Mouse (Mus musculus) embryonic facial prominence, embryonic 11.5 days (tissue): ENCODE data around the gene Rab3b. TPM values are rescaled to one million over a fixed set of nuclear protein-coding genes. Genes with fewer than 3 reads are reported as not detected.

Experiments used
- ATAC-seq: fragments of 200-750 bp; cut with Nextera tagmentation; replicated peaks from 2 replicates; pipeline ENCODE4 v1.8.0; 2017; ENCODE audit warnings: low read depth; ENCODE audit not compliant: insufficient number of reproducible peaks, low FRiP score, low TSS enrichment
- DNase-seq: peaks from one replicate; pipeline ENCODE4 v3.0.0-alpha.2; 2015; ENCODE audit warnings: low spot score
- H3K27ac ChIP-seq: fragments of 300-500 bp; sonication (generic); replicated peaks from 2 replicates; pipeline ENCODE4 v1.5.1; 2014; ENCODE audit warnings: mild to moderate bottlenecking, low read depth, low read length, control low read depth
- H3K27me3 ChIP-seq: fragments of 300-500 bp; sonication (generic); 2 replicates; pipeline ENCODE4 v1.6.1; 2014; ENCODE audit warnings: mild to moderate bottlenecking, low read length, moderate library complexity, mixed read lengths; ENCODE audit not compliant: control insufficient read depth, insufficient read depth
- H3K36me3 ChIP-seq: fragments of 300-500 bp; sonication (generic); replicated peaks from 2 replicates; pipeline ENCODE4 v1.6.1; 2014; ENCODE audit warnings: low read depth, mild to moderate bottlenecking, low read length, moderate library complexity, mixed read lengths; ENCODE audit not compliant: control insufficient read depth, insufficient read depth
- H3K4me1 ChIP-seq: fragments of 300-500 bp; sonication (generic); 2 replicates; pipeline ENCODE4 v1.6.1; 2014; ENCODE audit warnings: low read length, mixed read lengths; ENCODE audit not compliant: control insufficient read depth, insufficient read depth
- H3K4me2 ChIP-seq: fragments of 300-500 bp; sonication (generic); 2 replicates; pipeline ENCODE4 v1.6.1; 2014; ENCODE audit warnings: low read depth, mild to moderate bottlenecking, control low read depth, low read length, moderate library complexity
- H3K4me3 ChIP-seq: fragments of 300-500 bp; sonication (generic); 2 replicates; pipeline ENCODE4 v1.5.1; 2014; ENCODE audit warnings: low read depth, low read length, control low read depth
- H3K9ac ChIP-seq: fragments of 300-500 bp; sonication (generic); replicated peaks from 2 replicates; pipeline ENCODE4 v1.6.1; 2014; ENCODE audit warnings: mild to moderate bottlenecking, control low read depth, low read length
- H3K9me3 ChIP-seq: fragments of 300-500 bp; sonication (generic); replicated peaks from 2 replicates; pipeline ENCODE4 v1.6.1; 2016; ENCODE audit warnings: mild to moderate bottlenecking, low read length, inconsistent platforms, mixed read lengths; ENCODE audit not compliant: control insufficient read depth
- WGBS: fragments of 180-500 bp; shearing (Covaris S2); extraction: QIAGEN DNeasy Blood & Tissue Kit; methylation state at CpG from one replicate; pipeline ENCODE4 v1.1.7; 2014; 5-methylcytosine and 5-hydroxymethylcytosine counted together
- polyA plus RNA-seq: library from polyadenylated mRNA; unstranded; fragments of >200 nt; fragmentation: Nextera tagmentation; extraction: Ambion mirVana; gene quantifications from 2 replicates; pipeline ENCODE4 v1.2.1, GENCODE M21; 2014

Rab3b gene
- polyA plus RNA-seq, 1 experiment from 2014 or later, result 24.9 TPM

DNA sequence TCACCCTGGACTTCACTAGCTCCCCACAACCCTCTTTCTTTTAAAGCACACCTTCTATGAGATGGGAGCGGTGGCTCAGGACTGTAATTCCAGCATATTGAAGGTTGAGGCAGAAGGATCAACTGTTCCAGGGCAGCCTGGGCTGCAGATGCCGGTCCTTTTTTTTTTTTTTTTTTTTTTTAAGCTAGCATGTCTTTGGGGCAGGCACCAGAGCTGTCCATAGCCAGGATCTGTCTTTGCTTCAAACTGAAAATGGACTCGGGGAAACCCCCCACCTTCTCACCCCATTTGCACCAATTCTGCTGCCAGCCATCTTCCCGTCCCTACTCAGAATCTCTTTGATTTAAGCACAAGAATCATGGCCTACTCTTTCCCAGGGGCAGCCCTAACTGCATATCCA lies 63.3 kb downstream of the Rab3b start:
- DNase-seq (no peak), ATAC-seq (no peak)
- H3K4me2 ChIP-seq, result no peak overlapping the region
- no peaks in the 10 kb centered on the region for H3K9me3 ChIP-seq
- 82% methylated on average over 4 of the region's 4 CpGs for WGBS
- H3K4me3 ChIP-seq, result no peak overlapping the region
- no peaks in the 10 kb centered on the region for H3K4me1 ChIP-seq
- H3K27ac ChIP-seq, result no peak overlapping the region
- no peaks in the 10 kb centered on the region for H3K36me3 ChIP-seq
- no peaks in the 10 kb centered on the region for H3K27me3 ChIP-seq
- H3K9ac ChIP-seq, result no peak overlapping the region

DNA sequence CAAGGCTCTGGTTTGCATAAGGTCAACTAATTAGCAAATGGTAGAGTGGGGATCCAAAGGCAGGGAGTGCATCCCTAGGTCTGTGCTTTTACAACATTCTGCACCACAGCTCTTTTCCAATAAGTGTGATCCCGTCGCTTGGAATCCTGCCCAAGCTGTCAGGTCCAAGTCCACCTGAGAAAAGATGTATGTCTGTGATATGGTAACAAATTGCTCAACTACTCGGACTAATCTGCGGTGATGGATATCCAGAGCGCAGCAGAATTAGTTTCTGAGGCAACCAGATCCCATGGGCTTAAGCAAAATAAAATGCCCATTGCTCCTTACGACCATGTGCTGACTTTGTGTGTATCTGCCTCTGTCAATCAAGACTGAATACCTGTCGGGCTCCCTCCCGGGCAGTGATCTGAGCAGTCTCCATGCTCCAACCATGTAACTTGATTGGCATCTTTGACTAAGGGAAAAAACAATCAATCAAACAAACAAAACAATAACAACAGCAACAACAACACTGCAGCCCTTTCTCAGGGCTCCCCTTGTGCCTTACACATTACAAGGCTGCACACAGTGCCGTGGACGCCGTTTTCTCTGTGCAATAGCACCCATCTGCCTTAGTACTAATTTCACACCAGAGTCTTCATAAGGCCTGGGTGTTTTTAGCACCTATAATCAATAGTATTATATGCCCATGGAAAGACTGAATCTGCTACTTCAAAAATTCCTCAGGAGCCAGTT lies 64.3 kb downstream of the Rab3b start:
- Histone ChIP-seq H3K4me1 (no peaks in the 10 kb centered on the region), H3K27ac (no peak overlapping the region), H3K36me3 (no peaks in the 10 kb centered on the region), H3K4me3 (no peak overlapping the region), H3K9ac (no peak overlapping the region), H3K4me2 (no peak overlapping the region), H3K9me3 (no peaks in the 10 kb centered on the region), H3K27me3 (no peaks in the 10 kb centered on the region)
- DNase-seq (no peak), ATAC-seq (no peak)
- 78% methylated on average over 11 of the region's 11 CpGs for WGBS

DNA sequence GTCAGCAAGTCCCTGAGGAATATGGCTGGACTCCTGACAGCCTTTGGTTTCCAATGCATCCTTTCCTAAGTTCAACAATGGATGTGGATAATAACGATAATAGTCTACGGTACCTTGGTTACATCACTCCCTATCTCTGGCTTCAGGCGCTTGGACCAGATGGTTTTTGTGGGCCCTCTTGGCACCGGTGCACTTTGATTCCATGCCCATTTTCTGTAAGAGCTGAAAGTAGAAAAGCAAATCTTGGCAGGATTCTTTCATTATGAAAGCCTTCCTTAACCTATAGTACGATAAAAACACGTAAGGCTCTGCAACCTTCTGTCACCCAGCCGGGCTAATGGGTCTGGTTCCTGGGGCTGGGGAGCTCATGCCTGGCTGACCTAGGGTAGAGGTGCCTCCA lies 70.3 kb downstream of the Rab3b start:
- ATAC-seq (no peak), DNase-seq (no peak)
- Histone ChIP-seq H3K4me1 (no peaks in the 10 kb centered on the region), H3K9ac (no peak overlapping the region), H3K27ac (no peak overlapping the region), H3K36me3 (no peaks in the 10 kb centered on the region), H3K4me2 (no peak overlapping the region), H3K4me3 (no peak overlapping the region), H3K9me3 (no peaks in the 10 kb centered on the region), H3K27me3 (no peaks in the 10 kb centered on the region)
- WGBS, result 90% methylated on average over 7 of the region's 7 CpGs

DNA sequence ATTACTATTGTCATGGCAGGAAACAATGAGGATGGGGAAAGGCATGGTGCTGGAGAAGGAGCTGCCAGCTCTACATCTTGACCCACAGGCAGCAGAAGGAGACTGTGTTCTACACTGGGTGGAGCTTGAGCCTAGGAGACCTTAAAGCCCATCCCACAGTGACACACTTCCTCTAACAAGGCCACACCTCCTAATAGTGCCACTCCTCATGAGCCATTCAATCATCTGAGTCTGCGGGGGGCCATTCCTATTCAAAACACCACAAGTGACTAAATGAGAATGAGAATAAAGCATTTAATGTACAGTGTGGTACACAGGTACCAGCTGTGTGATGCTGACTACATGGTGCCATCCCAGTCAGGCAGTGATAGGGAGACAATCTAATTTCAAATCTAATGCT lies 71.3 kb downstream of the Rab3b start:
- H3K4me1 ChIP-seq, result no peaks in the 10 kb centered on the region
- WGBS, result 100% methylated on average over 1 of the region's 1 CpGs
- no peak overlapping the region for H3K9ac ChIP-seq
- no peak for ATAC-seq
- H3K4me2 ChIP-seq, result no peak overlapping the region
- no peaks in the 10 kb centered on the region for H3K27me3 ChIP-seq
- DNase-seq, result no peak
- no peaks in the 10 kb centered on the region for H3K9me3 ChIP-seq
- no peaks in the 10 kb centered on the region for H3K36me3 ChIP-seq
- H3K4me3 ChIP-seq, result no peak overlapping the region
- H3K27ac ChIP-seq, result no peak overlapping the region

DNA sequence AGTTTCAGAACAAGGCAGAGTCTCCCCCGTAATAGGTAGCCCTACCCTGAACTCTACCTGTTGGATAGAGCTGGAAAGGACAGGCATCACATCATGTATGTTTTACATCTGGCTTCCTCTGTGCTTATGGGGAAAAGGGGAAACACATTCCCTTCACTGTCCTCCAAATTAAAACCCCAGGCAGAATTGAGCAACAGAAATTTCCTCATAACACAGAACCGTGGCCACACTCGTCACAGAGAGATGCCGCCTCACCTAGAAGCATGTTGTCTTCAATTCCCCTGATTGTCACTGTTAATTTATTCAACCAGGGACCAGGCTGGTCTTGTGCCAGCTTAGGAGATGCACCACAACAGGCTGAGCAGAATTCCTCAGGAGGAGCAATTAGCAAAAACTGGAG lies 72.8 kb downstream of the Rab3b start:
- Histone ChIP-seq H3K4me3 (no peak overlapping the region), H3K9ac (no peak overlapping the region), H3K4me1 (no peaks in the 10 kb centered on the region), H3K4me2 (no peak overlapping the region), H3K36me3 (no peaks in the 10 kb centered on the region), H3K27ac (no peak overlapping the region), H3K27me3 (no peaks in the 10 kb centered on the region), H3K9me3 (no peaks in the 10 kb centered on the region)
- DNase-seq, result no peak
- ATAC-seq, result no peak
- WGBS, result 94% methylated on average over 4 of the region's 4 CpGs

DNA sequence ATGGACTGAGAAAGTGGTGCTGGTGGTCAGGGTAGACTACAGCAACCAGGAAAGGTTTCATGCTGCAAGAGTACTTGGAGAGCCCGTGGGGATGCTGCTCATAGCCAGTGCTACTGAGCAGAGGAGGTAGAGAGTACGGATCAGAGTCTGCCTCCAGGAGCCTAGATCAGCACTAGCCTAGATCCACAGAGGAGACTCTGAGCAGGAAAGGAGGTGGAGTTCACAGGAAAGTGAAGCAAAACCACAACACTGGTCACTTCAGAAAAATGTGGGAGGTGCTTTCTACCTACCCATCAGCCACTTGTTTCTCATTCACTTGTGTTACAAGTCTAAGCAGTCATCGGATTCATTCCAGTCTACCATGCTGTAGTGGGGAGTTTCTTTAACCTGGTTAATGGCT lies 80.8 kb downstream of the Rab3b start:
- Histone ChIP-seq H3K4me1 (no peaks in the 10 kb centered on the region), H3K9me3 (no peaks in the 10 kb centered on the region), H3K27ac (no peak overlapping the region), H3K9ac (no peak overlapping the region), H3K4me2 (no peak overlapping the region), H3K4me3 (no peak overlapping the region), H3K36me3 (no peaks in the 10 kb centered on the region), H3K27me3 (no peaks in the 10 kb centered on the region)
- DNase-seq (no peak), ATAC-seq (no peak)
- WGBS, result 79% methylated on average over 3 of the region's 3 CpGs

DNA sequence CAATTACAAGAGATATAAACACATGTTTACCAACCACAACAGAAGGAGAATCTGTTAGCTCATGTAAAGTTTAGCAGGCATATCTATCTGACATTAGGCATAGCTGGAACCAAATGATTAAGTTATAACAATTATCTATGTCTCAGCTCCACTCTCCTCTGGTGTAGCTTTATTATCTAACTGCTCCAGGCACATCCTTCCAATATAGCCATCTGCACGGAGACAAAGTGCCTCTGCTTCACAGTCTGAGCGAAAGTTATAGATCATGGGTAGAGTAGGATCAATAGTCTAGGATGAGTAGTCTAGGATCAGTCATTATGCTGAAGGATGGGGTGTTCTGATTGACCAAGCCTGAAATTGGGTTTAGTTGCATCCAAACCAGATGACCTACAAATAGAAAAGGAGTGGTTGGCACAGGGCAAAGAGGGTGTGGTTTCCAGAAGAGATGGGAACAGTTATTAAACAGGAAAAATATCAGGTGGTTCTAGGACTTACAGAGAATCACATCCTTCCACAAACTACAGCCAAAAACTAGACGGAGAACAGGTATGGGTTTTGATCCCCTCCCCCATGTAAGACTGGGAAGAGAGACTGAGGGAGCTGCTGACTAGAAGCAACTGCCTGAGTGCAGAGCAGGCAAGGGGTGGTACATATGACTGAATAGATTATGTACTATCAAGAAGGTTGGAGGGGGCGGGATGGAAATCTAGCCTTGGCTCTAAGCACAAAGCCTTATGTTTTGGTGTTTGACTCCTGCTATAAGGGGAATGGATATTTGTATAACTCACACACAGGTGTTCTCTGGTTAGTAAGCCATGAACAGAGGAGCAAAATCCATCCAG lies 82.0 kb downstream of the Rab3b start:
- Histone ChIP-seq H3K4me2 (no peak overlapping the region), H3K36me3 (no peaks in the 10 kb centered on the region), H3K4me1 (no peaks in the 10 kb centered on the region), H3K27ac (no peak overlapping the region), H3K4me3 (no peak overlapping the region), H3K27me3 (no peaks in the 10 kb centered on the region), H3K9ac (no peak overlapping the region), H3K9me3 (no peaks in the 10 kb centered on the region)
- DNase-seq, result no peak
- 84% methylated on average over 4 of the region's 4 CpGs for WGBS
- no peak for ATAC-seq

DNA sequence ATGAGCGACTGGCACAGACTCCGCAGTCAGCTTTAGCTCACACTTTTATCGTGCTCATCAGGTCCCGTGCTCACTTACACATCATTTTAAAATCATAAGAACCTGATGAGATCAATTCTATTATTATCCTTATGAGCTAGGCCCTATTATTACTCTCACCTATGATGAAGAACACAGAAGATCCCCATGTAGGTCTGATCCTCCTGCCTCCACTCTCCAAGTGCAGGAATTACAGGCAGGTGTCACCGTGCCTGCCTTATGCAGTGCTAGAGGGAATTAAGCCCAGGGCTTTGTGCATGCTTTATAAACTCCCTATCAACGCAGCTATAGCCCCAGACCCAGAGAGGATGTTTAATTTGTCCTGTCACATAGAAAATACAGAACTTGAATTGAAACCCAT lies 84.2 kb downstream of the Rab3b start:
- Histone ChIP-seq H3K4me1 (no peaks in the 10 kb centered on the region), H3K4me2 (no peak overlapping the region), H3K27ac (no peak overlapping the region), H3K4me3 (no peak overlapping the region), H3K9me3 (no peaks in the 10 kb centered on the region), H3K9ac (no peak overlapping the region), H3K27me3 (no peaks in the 10 kb centered on the region), H3K36me3 (no peaks in the 10 kb centered on the region)
- DNase-seq (no peak), ATAC-seq (no peak)
- 88% methylated on average over 6 of the region's 6 CpGs for WGBS
